Mouse (Mus musculus): ENCODE data around the gene Nrip3.

DNA sequence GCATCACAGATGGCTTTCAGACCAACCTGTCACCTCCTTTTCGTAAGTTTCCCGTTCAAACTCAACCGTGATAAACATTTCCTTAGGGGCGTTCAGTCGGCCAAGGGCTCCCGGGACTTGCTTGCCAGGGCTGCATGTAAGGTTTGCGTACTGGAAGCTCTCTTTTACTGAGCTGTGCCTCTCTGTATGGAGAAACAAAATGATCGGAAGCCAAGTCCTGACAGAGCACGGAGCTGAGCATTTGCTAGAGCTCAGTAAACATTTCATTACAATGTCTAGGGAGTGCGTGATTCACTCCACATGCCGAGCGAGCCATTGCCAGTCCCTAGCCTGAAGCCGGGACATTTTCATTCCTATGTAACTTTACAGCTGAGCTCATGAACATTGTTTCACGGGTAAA is 43.5 kb upstream of the Nrip3 start:
- no peak for TF ChIP-seq POLR2A (IDR thresholded peaks at IDR 0.05; ENCODE audit: borderline replicate concordance, control insufficient read depth, low read depth, low read length)
- TF ChIP-seq CTCF (IDR thresholded peaks at IDR 0.05; ENCODE audit: control insufficient read depth, insufficient read depth, low read length): no peak
